Mouse (Mus musculus) G1E (cell line): ENCODE data around the gene Rasgef1b. TPM values are rescaled to one million over a fixed set of nuclear protein-coding genes. Genes with fewer than 3 reads are reported as not detected.

Experiments used
- ATAC-seq: 2 replicates; pipeline ENCODE4 v1.8.0; 2016; ENCODE audit warnings: mild to moderate bottlenecking; ENCODE audit not compliant: insufficient number of reproducible peaks, poor library complexity, low FRiP score, severe bottlenecking; ENCODE audit errors: extremely low read depth
- DNase-seq: peaks from one replicate; pipeline ENCODE4 v3.0.0; 2012; ENCODE audit warnings: low spot score
- H3K27me3 ChIP-seq: 2 replicates; pipeline ENCODE4 v1.6.1; 2012; ENCODE audit warnings: mild to moderate bottlenecking, low read length, inconsistent platforms; ENCODE audit not compliant: insufficient read depth
- H3K36me3 ChIP-seq: replicated peaks from 2 replicates; pipeline ENCODE3; 2012; ENCODE audit warnings: mild to moderate bottlenecking, inconsistent platforms
- H3K4me1 ChIP-seq: 2 replicates; pipeline ENCODE4 v1.6.1; 2012; ENCODE audit warnings: low read depth, low read length, inconsistent platforms, mixed read lengths; ENCODE audit not compliant: insufficient read depth
- H3K4me3 ChIP-seq: 2 replicates; pipeline ENCODE4 v1.5.1; 2012; ENCODE audit warnings: low read depth, mild to moderate bottlenecking, inconsistent platforms, low read length, moderate library complexity, mixed read lengths
- H3K9me3 ChIP-seq: replicated peaks from 2 replicates; pipeline ENCODE4 v1.6.1; 2012; ENCODE audit warnings: inconsistent platforms
- CTCF ChIP-seq: IDR thresholded peaks from 2 replicates; pipeline ENCODE4 v1.5.1; 2012; ENCODE audit warnings: low read depth, low read length, inconsistent platforms, mixed read lengths
- GATA1 ChIP-seq: IDR thresholded peaks from 2 replicates; pipeline ENCODE4 v1.6.1; 2012; ENCODE audit warnings: borderline replicate concordance, low read length, inconsistent platforms, mixed read lengths
- GATA2 ChIP-seq: IDR thresholded peaks from 2 replicates; pipeline ENCODE4 v1.6.1; 2012; ENCODE audit warnings: low read depth, low read length, inconsistent platforms, borderline replicate concordance
- POLR2AphosphoS5 ChIP-seq: IDR thresholded peaks from 2 replicates; pipeline ENCODE4 v1.6.1; 2012; ENCODE audit warnings: low read depth, low read length, inconsistent platforms; ENCODE audit not compliant: insufficient replicate concordance
- TAL1 ChIP-seq: conservative IDR thresholded peaks from 2 replicates; pipeline ENCODE4 v1.6.1; 2012; ENCODE audit warnings: low read depth, low read length, inconsistent platforms, mixed read lengths
- polyA plus RNA-seq: library from polyadenylated mRNA; stranded (reverse); fragments of >175 nt; gene quantifications from 2 replicates; pipeline ENCODE4 v1.2.3, GENCODE M21; 2012
- total RNA-seq, 2 experiments: library from RNA; stranded (forward) in 1 of 2; stranded (reverse) in 1 of 2; fragments of 200-1000 nt in 1 of 2; fragments of >200 nt in 1 of 2; fragmentation: Nextera tagmentation in 1 of 2; gene quantifications; 2 replicates each; pipeline ENCODE4 v1.2.3; 2014 to 2017

Gene Rasgef1b
- total and polyA plus RNA-seq, 3 experiments: 0.38 TPM; not detected in 2

DNA sequence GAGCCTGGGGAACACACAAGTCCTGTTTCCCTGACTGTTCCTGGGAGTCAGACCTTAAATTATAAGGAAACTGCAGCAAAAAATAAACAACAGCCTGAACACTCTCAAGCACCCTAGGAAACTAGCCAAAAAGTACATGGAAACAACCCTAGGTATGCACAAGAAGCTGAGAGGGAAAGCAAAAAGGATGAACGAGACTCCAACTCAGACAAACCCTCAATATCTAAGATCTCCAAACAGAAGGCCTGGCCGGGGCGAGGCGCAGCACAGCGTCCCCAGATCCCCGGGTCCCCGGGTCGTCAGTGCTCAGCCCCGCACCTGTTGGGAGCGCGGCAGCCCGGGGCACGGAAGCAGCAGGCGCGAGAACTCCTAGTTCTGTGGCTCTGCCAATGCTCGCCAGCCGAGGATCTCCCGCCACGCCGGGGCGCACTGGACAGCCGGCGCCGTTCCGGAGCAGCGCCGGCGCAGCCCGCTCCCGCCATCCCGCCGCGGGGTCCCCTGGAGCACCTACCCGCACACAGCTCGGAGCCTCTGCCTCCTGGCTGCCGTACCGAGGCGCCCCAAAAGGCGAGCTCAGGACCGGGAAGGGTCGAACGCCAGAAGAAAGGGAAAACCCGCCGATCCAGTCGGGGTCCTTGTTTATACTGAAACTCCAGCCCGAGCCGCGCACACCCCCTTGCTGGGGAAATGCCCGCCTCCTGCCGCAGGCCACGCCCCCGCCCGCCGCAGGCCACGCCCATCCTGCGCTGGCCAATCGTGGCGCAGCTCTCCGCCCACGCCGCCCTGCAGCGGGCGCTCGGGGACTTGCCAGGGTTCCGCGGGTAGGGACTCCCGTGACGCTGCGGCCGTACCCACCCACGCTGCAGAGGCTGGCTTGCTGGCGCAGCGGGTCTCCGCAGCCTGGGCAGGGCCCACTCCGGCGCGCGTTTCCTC is 476.4 kb downstream of the Rasgef1b start:
- Histone ChIP-seq H3K27me3 (no peaks in the 10 kb centered on the region), H3K4me1 (no peaks in the 10 kb centered on the region), H3K9me3 (peaks cover 50% of the 10 kb centered on the region), H3K4me3 (no peak overlapping the region; the same call in 1 of the 2 replicates), H3K36me3 (no peaks in the 10 kb centered on the region)
- no peak for TF ChIP-seq GATA2
- TF ChIP-seq POLR2AphosphoS5: no peak
- no peak for TF ChIP-seq TAL1
- no peak for TF ChIP-seq CTCF
- no peak for TF ChIP-seq GATA1
- no peak for ATAC-seq
- no peak for DNase-seq

DNA sequence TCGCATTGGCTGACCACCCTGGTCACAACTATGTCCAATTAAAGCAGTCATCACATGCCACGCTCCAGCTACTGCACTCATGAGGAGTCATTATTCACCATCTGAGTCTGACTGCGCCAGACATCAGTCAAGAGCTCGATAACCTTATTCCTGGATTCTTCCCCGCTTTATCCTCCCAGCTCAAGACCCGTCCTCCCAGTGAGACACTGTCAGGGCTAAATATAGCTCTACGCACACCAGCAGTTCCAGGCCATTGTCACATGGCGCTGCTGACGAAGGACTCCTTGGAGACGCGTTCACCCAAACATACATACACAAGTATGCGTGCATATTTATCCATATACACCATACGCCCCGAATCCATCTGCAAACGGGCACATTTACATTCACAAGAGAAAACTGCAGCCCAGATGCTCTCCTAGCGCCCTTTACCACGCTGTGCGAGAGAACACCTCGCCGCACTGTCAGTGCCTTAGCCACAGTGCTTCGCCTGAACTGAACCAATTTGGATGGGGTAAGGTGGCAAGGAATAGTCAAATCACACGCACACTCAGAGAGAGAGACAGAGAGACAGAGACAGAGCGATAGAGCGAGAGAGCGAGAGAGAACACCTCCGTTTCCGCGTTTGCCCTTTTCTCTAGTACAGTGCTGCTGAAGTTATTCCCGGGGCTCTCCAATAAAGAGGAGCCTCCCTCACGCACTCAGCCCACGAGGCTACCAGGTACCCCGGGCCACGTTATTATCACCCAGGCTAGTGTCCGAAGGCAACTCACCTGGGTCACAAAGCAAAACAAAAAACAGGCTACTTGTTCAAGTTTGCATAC is 477.3 kb downstream of the Rasgef1b start:
- Histone ChIP-seq H3K36me3 (no peaks in the 10 kb centered on the region), H3K9me3 (peaks cover 57% of the 10 kb centered on the region), H3K4me3 (no peak overlapping the region), H3K4me1 (no peaks in the 10 kb centered on the region), H3K27me3 (no peaks in the 10 kb centered on the region)
- TF ChIP-seq POLR2AphosphoS5 (no peak), GATA2 (no peak), CTCF (no peak), TAL1 (no peak), GATA1 (no peak)
- ATAC-seq: no peak
- DNase-seq: no peak

DNA sequence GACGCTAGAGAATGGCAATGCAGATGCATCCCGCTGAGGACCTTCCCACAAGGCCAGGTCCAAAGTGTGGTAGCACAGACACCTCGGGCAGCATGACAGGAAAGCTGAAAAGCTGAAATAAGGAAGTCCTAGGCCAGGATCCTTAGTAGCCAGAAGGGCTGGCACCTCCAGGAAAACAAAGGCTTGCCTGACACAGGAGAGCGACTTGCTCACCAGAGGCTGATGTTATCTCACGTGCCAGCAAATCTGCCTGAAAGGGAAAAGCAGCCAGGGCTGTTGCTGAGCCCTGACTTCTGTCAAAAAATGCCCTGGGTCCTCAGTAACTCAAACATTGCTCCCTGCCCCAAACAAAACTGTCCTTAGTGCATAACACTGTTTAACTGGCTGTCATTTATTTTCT is 478.0 kb downstream of the Rasgef1b start:
- H3K9me3 ChIP-seq: peaks cover 58% of the 10 kb centered on the region
- no peaks in the 10 kb centered on the region for H3K36me3 ChIP-seq
- DNase-seq: no peak
- H3K27me3 ChIP-seq: no peaks in the 10 kb centered on the region
- no peak for TF ChIP-seq GATA1
- TF ChIP-seq CTCF: no peak
- TF ChIP-seq TAL1: no peak
- no peak for TF ChIP-seq POLR2AphosphoS5
- no peak for TF ChIP-seq GATA2
- H3K4me1 ChIP-seq: no peaks in the 10 kb centered on the region
- no peak for ATAC-seq
- no peak overlapping the region for H3K4me3 ChIP-seq

DNA sequence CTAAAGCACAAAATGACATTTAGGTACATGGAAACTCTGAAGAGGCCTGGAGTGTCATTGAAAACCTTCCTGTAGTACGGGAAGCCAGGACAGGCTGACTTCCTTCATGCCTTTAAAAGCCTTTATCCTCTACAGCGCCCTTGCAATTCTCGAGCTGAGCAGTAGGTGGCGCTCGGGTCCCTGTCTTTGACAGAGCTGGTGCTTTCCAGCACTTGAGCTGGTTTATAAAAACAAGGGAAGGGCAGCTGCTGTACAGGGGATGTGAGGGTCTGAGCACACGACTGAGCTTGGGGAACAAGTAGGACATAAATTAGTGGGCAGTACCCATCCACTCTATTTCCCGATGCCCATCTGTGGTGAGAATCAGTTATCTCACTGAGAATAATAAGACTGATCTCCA is 480.4 kb downstream of the Rasgef1b start:
- no peaks in the 10 kb centered on the region for H3K27me3 ChIP-seq
- no peak for DNase-seq
- no peak for ATAC-seq
- peaks cover 61% of the 10 kb centered on the region for H3K9me3 ChIP-seq
- H3K36me3 ChIP-seq: no peaks in the 10 kb centered on the region
- no peak for TF ChIP-seq TAL1
- peak; percentile 37 for TF ChIP-seq CTCF
- TF ChIP-seq POLR2AphosphoS5: no peak
- no peaks in the 10 kb centered on the region for H3K4me1 ChIP-seq
- no peak overlapping the region for H3K4me3 ChIP-seq

DNA sequence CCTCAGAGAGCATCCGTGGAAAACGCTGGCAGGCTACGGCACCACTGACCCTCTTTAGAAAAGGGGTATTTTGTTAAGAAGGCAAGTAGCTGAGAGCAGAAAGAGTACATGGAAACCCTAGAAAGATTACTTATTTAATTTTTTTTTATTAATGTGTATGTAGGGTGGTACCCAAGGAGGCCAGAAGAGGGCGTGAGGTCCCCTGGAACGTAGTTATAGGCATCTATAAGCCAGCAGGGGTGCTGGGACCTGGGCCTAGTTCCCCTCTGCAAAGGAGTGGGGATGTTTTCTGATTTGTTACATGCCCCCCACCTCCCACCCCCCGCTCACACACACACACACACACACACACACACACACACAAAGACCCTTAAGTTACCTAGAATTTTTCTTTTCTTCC is 480.9 kb downstream of the Rasgef1b start:
- Histone ChIP-seq H3K4me3 (no peak overlapping the region), H3K27me3 (no peaks in the 10 kb centered on the region), H3K4me1 (no peaks in the 10 kb centered on the region), H3K9me3 (peaks cover 64% of the 10 kb centered on the region), H3K36me3 (no peaks in the 10 kb centered on the region)
- DNase-seq (no peak), ATAC-seq (no peak)
- TF ChIP-seq TAL1 (no peak), CTCF (no peak), POLR2AphosphoS5 (no peak), GATA1 (no peak), GATA2 (no peak)

DNA sequence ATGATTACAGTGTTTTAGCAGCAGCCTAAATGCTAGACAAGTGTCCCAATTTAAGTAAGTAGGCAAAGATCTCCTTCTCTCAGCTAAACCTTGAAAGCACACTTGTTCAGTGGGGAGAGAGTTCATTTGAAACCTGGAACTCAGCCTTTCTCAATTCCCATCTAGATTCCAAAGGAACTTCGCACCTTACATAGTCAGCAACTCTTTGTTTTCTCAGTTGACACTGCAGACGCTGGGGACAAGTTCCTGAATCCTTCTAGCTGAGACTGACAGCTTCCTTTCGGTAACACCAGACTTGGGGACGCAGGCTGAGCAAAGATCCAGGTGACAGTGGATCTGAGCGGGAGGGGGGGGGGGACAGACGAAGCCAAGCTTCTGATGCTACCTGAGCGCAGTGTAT is 481.4 kb downstream of the Rasgef1b start:
- TF ChIP-seq TAL1: no peak
- no peaks in the 10 kb centered on the region for H3K4me1 ChIP-seq
- H3K4me3 ChIP-seq: no peak overlapping the region
- H3K36me3 ChIP-seq: no peaks in the 10 kb centered on the region
- no peaks in the 10 kb centered on the region for H3K27me3 ChIP-seq
- H3K9me3 ChIP-seq: peaks cover 62% of the 10 kb centered on the region
- DNase-seq (no peak), ATAC-seq (no peak)
